Mouse (Mus musculus) ES-E14 (cell line): ENCODE results near the gene Iqgap3. TPM values are rescaled to one million over a fixed set of nuclear protein-coding genes. Genes with fewer than 3 reads are reported as not detected.

Experiments used
- DNase-seq: peaks from one replicate; pipeline ENCODE4 v3.0.0-alpha.2; 2013; ENCODE audit warnings: low read depth, low spot score
- H3K27ac ChIP-seq: 2 replicates; pipeline ENCODE4 v1.5.1; 2012; ENCODE audit warnings: low read depth, mild to moderate bottlenecking, low read length, moderate library complexity, mixed read lengths; ENCODE audit not compliant: poor library complexity, insufficient read depth, severe bottlenecking
- H3K36me3 ChIP-seq: 2 replicates; pipeline ENCODE4 v1.6.1; 2012; ENCODE audit warnings: mild to moderate bottlenecking, low read length, moderate library complexity, mixed read lengths; ENCODE audit not compliant: control insufficient read depth, poor library complexity, insufficient read depth, severe bottlenecking
- H3K4me1 ChIP-seq, 2 experiments: fragments of 150-350 bp in 1 of 2; sonication (generic) in 1 of 2; 2 replicates each; pipeline ENCODE4 v1.6.1; 2012; ENCODE audit warnings: low read length in 2 of 2, mild to moderate bottlenecking in 1 of 2, mixed read lengths in 1 of 2; ENCODE audit not compliant: control insufficient read depth in 2 of 2, insufficient read depth in 2 of 2, poor library complexity in 1 of 2
- H3K4me3 ChIP-seq, 2 experiments: fragments of 150-350 bp in 1 of 2; sonication (generic) in 1 of 2; 2 replicates each; pipeline ENCODE4 v1.5.1; 2012; ENCODE audit warnings: low read length in 2 of 2, low read depth in 1 of 2, mild to moderate bottlenecking in 1 of 2, mixed read lengths in 1 of 2; ENCODE audit not compliant: insufficient read depth in 1 of 2, poor library complexity in 1 of 2, severe bottlenecking in 1 of 2
- H3K9ac ChIP-seq: 2 replicates; pipeline ENCODE4 v1.6.1; 2012; ENCODE audit warnings: low read depth, mild to moderate bottlenecking, low read length, mixed read lengths; ENCODE audit not compliant: poor library complexity, insufficient read depth, severe bottlenecking
- H3K9me3 ChIP-seq: fragments of 150-350 bp; sonication (generic); 2 replicates; pipeline ENCODE4 v1.6.1; 2012; ENCODE audit warnings: low read depth, mild to moderate bottlenecking, low read length; ENCODE audit not compliant: control insufficient read depth, insufficient read depth
- CHD2 ChIP-seq: IDR thresholded peaks from 2 replicates; pipeline ENCODE4 v1.6.1; 2014; ENCODE audit warnings: mild to moderate bottlenecking, low read depth, low read length, inconsistent platforms
- HCFC1 ChIP-seq: IDR thresholded peaks from 2 replicates; pipeline ENCODE4 v1.6.1; 2012; ENCODE audit warnings: low read length, inconsistent platforms, borderline replicate concordance; ENCODE audit not compliant: insufficient read depth
- MAFK ChIP-seq: IDR thresholded peaks from 2 replicates; pipeline ENCODE4 v1.6.1; 2014; ENCODE audit warnings: mild to moderate bottlenecking, low read depth, low read length, inconsistent platforms; ENCODE audit not compliant: insufficient read depth
- ZC3H11A ChIP-seq: IDR thresholded peaks from 2 replicates; pipeline ENCODE4 v1.6.1; 2012; ENCODE audit warnings: low read depth, mild to moderate bottlenecking, inconsistent platforms, low read length, borderline replicate concordance
- ZNF384 ChIP-seq: IDR thresholded peaks from 2 replicates; pipeline ENCODE4 v1.6.1; 2012; ENCODE audit warnings: low read depth, low read length, inconsistent platforms
- in situ Hi-C, 2 experiments: fragments of 600-800 bp; cut with MboI; formaldehyde crosslinking; loops; one replicate each; pipeline ENCODE4 v1.15.1; 2025; ENCODE audit warnings: low sequenced_read_pairs in 2 of 2, inconsistent platforms in 1 of 2; ENCODE audit not compliant: unreplicated experiment in 2 of 2
- total RNA-seq: library from RNA; depleted of rRNA; stranded (reverse); fragments of 300-350 nt; gene quantifications from 2 replicates; pipeline ENCODE4 v1.2.3, GENCODE M21; 2012

Gene Iqgap3
- total RNA-seq, 1 experiment: 60.3 TPM

- TF ChIP-seq HCFC1 (no peak), CHD2 (no peak), MAFK (no peak), ZNF384 (no peak), ZC3H11A (no peak)
- Histone ChIP-seq H3K36me3 (peaks cover 63% of the 10 kb centered on the region), H3K9me3 (no peaks in the 10 kb centered on the region), H3K9ac (no peak overlapping the region), H3K27ac (no peak overlapping the region), H3K4me3 (no peak overlapping the region), H3K4me1 (no peaks in the 10 kb centered on the region)
- no peak for DNase-seq
- in situ Hi-C loops: no loop called here
These were observed 18.5 kb downstream of the Iqgap3 start for GRCm38 (mm10) chr3:88100251-88100650.

GRCm38 (mm10) chr3:88101736-88102135 lies 20.0 kb downstream of the Iqgap3 start:
- in situ Hi-C loops: no loop called here
- TF ChIP-seq MAFK (no peak), ZC3H11A (no peak), CHD2 (no peak), HCFC1 (no peak), ZNF384 (no peak)
- Histone ChIP-seq H3K9me3 (no peaks in the 10 kb centered on the region), H3K27ac (no peak overlapping the region), H3K4me3 (no peak overlapping the region), H3K36me3 (peaks cover 65% of the 10 kb centered on the region), H3K4me1 (no peaks in the 10 kb centered on the region), H3K9ac (no peak overlapping the region)
- no peak for DNase-seq

- Histone ChIP-seq H3K4me3 (no peak overlapping the region), H3K9me3 (no peaks in the 10 kb centered on the region), H3K27ac (no peak overlapping the region), H3K36me3 (peaks cover 64% of the 10 kb centered on the region), H3K4me1 (no peaks in the 10 kb centered on the region), H3K9ac (no peak overlapping the region)
- in situ Hi-C loops: no loop called here
- DNase-seq: no peak
- no peak for TF ChIP-seq MAFK
These were observed 20.4 kb downstream of the Iqgap3 start for GRCm38 (mm10) chr3:88102196-88102595.

GRCm38 (mm10) chr3:88102611-88103010 lies 20.8 kb downstream of the Iqgap3 start:
- no peak overlapping the region for H3K27ac ChIP-seq

GRCm38 (mm10) chr3:88106126-88106525 lies 24.4 kb downstream of the Iqgap3 start:
- H3K4me1 ChIP-seq: no peaks in the 10 kb centered on the region
- DNase-seq: no peak
- H3K36me3 ChIP-seq: peaks cover 71% of the 10 kb centered on the region
- no peak overlapping the region for H3K4me3 ChIP-seq
- no peak overlapping the region for H3K9ac ChIP-seq
- H3K9me3 ChIP-seq: no peaks in the 10 kb centered on the region
- in situ Hi-C loops: no loop called here
- TF ChIP-seq MAFK: no peak
- TF ChIP-seq CHD2: no peak
- TF ChIP-seq HCFC1: no peak
- TF ChIP-seq ZNF384: no peak
- TF ChIP-seq ZC3H11A: no peak
- H3K27ac ChIP-seq: no peak overlapping the region

More at GRCm38 (mm10) chr3:88102611-88103010, 20.8 kb downstream of the Iqgap3 start:
- no peak for DNase-seq
- H3K36me3 ChIP-seq: peaks cover 68% of the 10 kb centered on the region
- H3K4me3 ChIP-seq: no peak overlapping the region
- no peaks in the 10 kb centered on the region for H3K4me1 ChIP-seq
- in situ Hi-C loops: no loop called here
- TF ChIP-seq ZNF384: no peak
- TF ChIP-seq MAFK: no peak
- TF ChIP-seq ZC3H11A: no peak
- no peak for TF ChIP-seq CHD2
- no peak for TF ChIP-seq HCFC1
- H3K9ac ChIP-seq: no peak overlapping the region
- no peaks in the 10 kb centered on the region for H3K9me3 ChIP-seq
